Mouse (Mus musculus): ENCODE measurements around the gene Anks3.

Anks3 gene

GRCm38 (mm10) chr16:4894201-4894908 is 69.7 kb downstream of the Anks3 start:
- DNase-seq, result no peak

- no peak for DNase-seq
Measured at GRCm38 (mm10) chr16:4892171-4892570, 71.8 kb downstream of the Anks3 start.

Data from B cell, adult 2 months (primary cell).